Mouse (Mus musculus) hindlimb bud, embryonic 11.5 days (tissue): Measurements from ENCODE around the gene Zdhhc22.

Source experiments
- DNase-seq: peaks from one replicate; pipeline ENCODE4 v3.0.0-alpha.2; 2012; ENCODE audit warnings: low read depth, low spot score; ENCODE audit errors: extremely low spot score

Gene Zdhhc22

DNA sequence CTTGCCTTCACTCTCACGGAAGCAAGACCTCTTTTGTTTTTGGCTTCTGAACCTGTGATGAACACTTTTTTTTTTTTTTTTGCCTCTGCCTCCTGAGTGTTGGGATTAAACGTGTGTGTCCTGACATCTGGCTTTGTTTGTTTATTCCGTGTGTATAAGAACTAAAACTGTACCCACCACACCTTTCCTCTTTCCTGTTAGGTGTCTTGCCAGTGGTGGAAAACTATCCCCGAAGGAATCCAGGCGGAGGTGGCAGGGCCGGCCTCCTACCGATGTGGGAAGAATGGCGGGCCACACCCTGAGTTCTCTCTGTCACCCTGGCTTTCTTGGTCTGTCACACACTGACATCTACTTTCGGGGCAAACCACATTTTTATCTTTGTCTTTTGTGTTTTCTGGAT, 51.7 kb downstream of the Zdhhc22 start:
- DNase-seq = no peak

DNA sequence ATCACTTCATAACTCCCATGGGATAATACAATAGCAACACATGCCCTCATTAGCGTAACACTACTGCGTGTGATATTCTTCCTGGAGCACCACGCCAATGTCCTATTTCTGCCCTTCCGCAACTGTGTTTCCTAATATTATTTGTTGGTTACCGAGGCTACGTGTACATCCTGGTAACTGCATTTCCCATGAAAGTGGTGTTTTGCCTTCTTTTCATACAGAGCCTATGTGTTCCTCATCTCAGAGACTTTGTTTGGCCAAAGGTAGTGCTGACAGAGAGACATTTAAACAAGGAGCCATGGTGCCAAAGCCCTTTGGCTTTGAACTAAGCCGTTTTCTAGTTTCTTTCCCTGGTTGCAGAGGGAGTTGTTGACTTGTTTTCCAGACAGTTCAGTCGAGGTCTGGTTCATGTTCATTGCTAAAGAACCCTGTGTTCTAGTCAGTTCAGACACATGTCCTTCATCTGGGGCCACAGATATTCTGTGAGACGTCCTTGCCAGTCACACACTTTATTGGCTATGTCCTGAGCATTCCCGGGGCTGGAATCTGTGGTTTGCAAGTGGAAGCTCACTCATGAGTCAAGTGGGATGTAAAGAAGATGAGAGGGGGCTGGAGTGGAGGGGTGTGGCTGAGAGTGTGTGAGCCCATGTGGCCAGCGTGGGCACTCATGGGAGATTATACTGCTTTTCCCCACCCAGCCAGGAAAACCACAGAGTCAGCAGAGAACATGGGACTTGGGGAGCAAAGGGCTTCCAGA, 53.5 kb downstream of the Zdhhc22 start:
- DNase-seq = no peak

DNA sequence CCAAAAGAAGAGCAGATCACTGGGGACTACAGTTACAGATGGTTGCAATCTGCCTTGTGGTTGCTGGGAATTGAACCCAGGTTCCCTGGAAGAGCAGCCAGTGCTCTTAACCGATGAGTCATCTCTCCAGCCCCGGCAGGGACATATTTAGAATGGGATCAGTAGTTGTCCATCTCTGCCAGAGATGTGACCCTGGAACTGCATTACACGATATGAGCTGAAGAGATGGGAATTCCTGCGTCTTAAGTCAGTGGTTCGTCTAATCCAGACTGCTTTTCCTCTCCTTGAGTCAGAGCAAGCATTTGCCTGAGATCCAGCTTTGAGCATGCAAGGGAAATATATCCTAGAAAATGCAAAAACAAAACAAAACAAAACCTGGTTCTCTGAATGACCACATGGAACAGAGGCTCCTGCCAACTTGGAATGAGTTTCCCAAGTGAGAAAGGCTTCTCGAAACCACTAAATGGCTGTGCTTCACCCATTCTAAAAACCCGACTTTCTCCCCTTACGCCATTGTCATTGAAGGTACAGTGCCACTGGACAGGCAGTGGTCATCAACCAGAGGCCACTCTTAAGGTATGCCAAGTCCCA, 54.4 kb downstream of the Zdhhc22 start:
- no peak for DNase-seq

GRCm38 (mm10) chr12:86934748-86935147, 55.5 kb downstream of the Zdhhc22 start:
- no peak for DNase-seq

DNA sequence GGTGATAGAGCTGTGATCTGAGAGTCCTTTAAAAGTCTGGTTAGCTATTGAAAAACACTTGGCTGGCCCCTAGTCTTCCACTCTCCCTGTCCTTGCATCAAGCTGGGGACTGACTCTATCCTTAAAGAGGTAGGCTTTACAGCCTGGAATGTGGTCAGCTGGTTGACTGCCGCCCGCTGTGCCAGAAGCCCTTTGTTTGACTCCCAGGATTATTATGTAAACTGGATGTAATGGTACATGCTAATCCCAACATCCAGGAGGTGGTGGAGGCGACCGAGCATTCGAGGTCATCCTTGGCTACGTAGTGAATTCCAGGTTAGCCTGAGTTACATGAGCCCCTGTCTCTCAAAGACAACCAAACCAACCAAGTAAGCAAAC, 57.7 kb downstream of the Zdhhc22 start:
- no peak for DNase-seq

DNA sequence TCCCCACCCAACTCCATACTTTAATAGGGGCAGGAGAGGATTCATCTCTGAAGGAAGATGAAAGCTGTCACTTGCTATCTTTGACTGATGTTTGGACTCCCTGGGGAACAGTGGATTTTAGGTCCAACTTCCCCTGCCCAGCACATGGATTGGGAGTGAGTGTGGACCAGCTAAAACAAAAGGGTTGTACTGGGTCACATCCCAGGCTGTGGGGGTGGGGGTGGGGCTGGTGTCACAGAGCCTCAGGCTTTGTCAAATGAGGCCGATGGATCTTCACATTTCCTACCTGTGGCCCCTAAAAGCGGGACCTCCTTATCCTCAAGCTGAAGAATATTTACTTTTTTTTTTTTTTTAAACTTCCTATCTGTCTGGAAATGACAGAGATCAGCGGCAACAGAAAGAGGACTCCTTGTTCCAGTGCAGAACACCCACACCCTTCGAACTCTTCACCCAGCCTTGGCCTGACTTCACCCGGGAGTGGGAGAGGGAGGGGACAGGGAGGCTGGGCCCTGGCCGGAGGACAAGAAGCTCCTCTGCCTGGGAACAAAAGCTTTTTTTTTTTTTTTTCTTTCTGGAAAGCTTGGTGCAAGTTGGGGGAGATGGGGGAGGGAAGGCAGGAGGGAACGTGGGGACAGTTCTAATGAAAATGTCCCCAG, 58.2 kb downstream of the Zdhhc22 start:
- no peak for DNase-seq

GRCm38 (mm10) chr12:86930934-86931729, 59.1 kb downstream of the Zdhhc22 start:
- DNase-seq = no peak
